Mouse (Mus musculus): Measurements from ENCODE around the gene Clip1.

DNA sequence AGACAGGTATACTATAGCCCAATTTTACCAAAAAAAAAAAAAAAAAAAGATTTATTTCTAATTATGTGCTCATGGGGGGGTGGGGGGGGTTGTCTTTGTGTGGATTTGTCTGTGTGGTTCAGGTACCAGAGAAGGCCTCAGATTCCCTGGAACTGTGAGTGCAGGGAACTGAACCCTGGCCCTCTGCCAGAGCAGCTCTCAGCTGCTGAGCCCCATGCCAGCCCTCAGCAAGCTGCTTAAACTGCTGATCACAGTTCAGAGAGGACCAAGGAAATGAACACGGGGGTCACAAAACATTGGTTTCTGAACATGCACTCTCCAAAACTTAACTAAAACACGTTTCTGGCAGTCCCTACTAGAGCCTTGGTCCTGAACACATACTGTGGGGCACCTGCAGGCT lies 128.0 kb downstream of the Clip1 start:
- TF ChIP-seq CTCF (IDR thresholded peaks at IDR 0.05; ENCODE audit: insufficient read depth, low read length) (no peak), POLR2A (IDR thresholded peaks at IDR 0.05; ENCODE audit: borderline replicate concordance, extremely low read depth, low read depth, low read length) (no peak)
